Mouse (Mus musculus) testis, postnatal 14 days (tissue): ENCODE data around the gene Tpm3-rs7.
"Not testable (repeated sequence)": the region's sequence is repeated elsewhere in the genome, so short reads cannot be mapped to it uniquely, and the experiment has no call there.

ENCODE experiments used
- DNase-seq: peaks from one replicate; pipeline ENCODE4 v3.0.0; 2021; ENCODE audit warnings: low spot score

Tpm3-rs7 gene

DNA sequence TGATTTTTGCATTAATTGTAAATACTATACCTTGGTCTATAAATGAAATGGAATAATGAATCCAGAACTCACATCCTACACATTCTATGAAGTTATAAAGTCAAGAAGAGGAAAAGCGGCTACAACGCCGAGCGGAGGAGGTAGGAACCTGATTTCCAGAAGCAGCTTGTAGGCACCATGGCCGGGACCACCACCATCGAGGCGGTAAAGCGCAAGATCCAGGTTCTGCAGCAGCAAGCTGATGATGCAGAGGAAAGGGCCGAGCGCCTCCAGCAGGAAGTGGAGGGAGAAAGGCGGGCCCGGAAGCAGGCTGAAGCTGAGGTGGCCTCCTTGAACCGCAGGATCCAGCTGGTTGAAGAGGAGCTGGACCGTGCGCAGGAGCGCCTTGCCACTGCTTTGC, at the start of gene Tpm3-rs7:
Gene Tpm3-rs7 (plus strand): TSS at position 110 of the 400 bp plus-strand sequence.
- not testable (repeated sequence) for DNase-seq

GRCm38 (mm10) chr14:113317023-113317422, 2.6 kb downstream of the Tpm3-rs7 start:
- no peak for DNase-seq

- DNase-seq, result no peak
Observed at GRCm38 (mm10) chr14:113363361-113363760, 49.0 kb downstream of the Tpm3-rs7 start.
